Mouse (Mus musculus): ENCODE data around the gene Zfp580. TPM values are rescaled to one million over a fixed set of nuclear protein-coding genes. Genes with fewer than 3 reads are reported as not detected.

Zfp580 gene
- polyA plus RNA-seq, 1 experiment = 36.9 TPM

GRCm38 (mm10) chr7:5091008-5091728 is 39.8 kb downstream of the Zfp580 start:
- Histone ChIP-seq H3K4me1 (ENCODE audit: control insufficient read depth, insufficient read depth, low read length) (peaks cover 8% of the 10 kb centered on the region), H3K27ac (ENCODE audit: insufficient read depth, low read length) (no peak overlapping the region), H3K4me3 (ENCODE audit: insufficient read depth, low read length) (no peak overlapping the region)
- TF ChIP-seq CTCF (IDR thresholded peaks at IDR 0.05; ENCODE audit: extremely low read depth, insufficient read depth, low read length) (no peak), POLR2A (IDR thresholded peaks at IDR 0.05; ENCODE audit: extremely low read depth, insufficient read depth, low read length) (no peak)

DNA sequence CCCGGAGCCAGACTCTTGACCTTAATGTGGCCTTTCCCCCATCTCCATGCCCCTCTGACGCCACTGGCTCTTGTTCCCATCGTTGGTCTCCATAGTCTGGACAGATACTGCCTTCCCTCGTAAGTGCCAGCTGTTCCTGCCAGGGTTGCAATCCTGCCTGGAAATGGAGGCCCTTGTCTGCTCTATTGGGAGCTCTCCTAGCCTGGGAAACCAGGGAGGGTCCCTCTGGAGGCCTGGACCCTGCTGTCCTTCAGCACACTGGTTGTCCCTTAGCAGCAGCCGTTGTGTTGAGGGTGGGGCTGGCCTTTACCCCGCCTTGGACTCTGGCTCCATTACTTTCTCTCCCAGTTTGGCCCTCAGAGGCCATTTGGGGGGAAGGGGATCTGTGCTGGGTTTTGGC is 41.0 kb downstream of the Zfp580 start:
- H3K4me3 ChIP-seq (ENCODE audit: insufficient read depth, low read length) = no peak overlapping the region
- H3K27ac ChIP-seq (ENCODE audit: insufficient read depth, low read length) = no peak overlapping the region
- peaks cover 8% of the 10 kb centered on the region for H3K4me1 ChIP-seq (ENCODE audit: control insufficient read depth, insufficient read depth, low read length)
- TF ChIP-seq POLR2A (IDR thresholded peaks at IDR 0.05; ENCODE audit: extremely low read depth, insufficient read depth, low read length) (no peak), CTCF (IDR thresholded peaks at IDR 0.05; ENCODE audit: extremely low read depth, insufficient read depth, low read length) (no peak)

- H3K4me3 ChIP-seq (ENCODE audit: insufficient read depth, low read length) = no peak overlapping the region
- TF ChIP-seq POLR2A (IDR thresholded peaks at IDR 0.05; ENCODE audit: extremely low read depth, insufficient read depth, low read length) = no peak
- TF ChIP-seq CTCF (IDR thresholded peaks at IDR 0.05; ENCODE audit: extremely low read depth, insufficient read depth, low read length) = no peak
- H3K27ac ChIP-seq (ENCODE audit: insufficient read depth, low read length) = no peak overlapping the region
Measured at GRCm38 (mm10) chr7:5092831-5093510, 41.6 kb downstream of the Zfp580 start.

DNA sequence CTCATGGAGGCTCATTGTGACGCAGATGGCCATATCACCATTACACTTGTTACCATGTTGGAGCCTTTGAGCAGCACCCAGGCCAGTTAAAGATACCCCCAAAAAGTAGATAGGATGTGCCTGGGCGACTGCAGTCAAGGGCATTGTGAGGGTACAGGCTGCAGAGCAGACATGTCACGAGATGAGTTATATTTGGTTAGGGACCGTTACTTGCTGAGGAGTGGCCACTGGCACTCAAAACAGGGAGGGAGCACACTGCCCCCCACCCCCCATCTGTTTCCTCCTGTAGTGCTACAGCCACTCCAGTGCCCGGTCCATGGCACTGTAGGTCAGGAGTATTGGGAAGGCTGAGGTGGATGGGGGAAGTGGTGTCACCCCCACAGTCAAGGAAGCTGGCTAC is 47.4 kb downstream of the Zfp580 start:
- Histone ChIP-seq H3K27ac (ENCODE audit: insufficient read depth, low read length) (no peak overlapping the region), H3K4me1 (ENCODE audit: control insufficient read depth, insufficient read depth, low read length) (no peaks in the 10 kb centered on the region), H3K4me3 (ENCODE audit: insufficient read depth, low read length) (no peak overlapping the region)
- TF ChIP-seq POLR2A (IDR thresholded peaks at IDR 0.05; ENCODE audit: extremely low read depth, insufficient read depth, low read length) (no peak), CTCF (IDR thresholded peaks at IDR 0.05; ENCODE audit: extremely low read depth, insufficient read depth, low read length) (no peak)

More at GRCm38 (mm10) chr7:5092831-5093510, 41.6 kb downstream of the Zfp580 start:
- H3K4me1 ChIP-seq (ENCODE audit: control insufficient read depth, insufficient read depth, low read length) = peaks cover 8% of the 10 kb centered on the region

GRCm38 (mm10) chr7:5099796-5100195 is 48.5 kb downstream of the Zfp580 start:
- Histone ChIP-seq H3K4me1 (ENCODE audit: control insufficient read depth, insufficient read depth, low read length) (no peaks in the 10 kb centered on the region), H3K4me3 (ENCODE audit: insufficient read depth, low read length) (no peak overlapping the region), H3K27ac (ENCODE audit: insufficient read depth, low read length) (no peak overlapping the region)
- TF ChIP-seq POLR2A (IDR thresholded peaks at IDR 0.05; ENCODE audit: extremely low read depth, insufficient read depth, low read length) (no peak), CTCF (IDR thresholded peaks at IDR 0.05; ENCODE audit: extremely low read depth, insufficient read depth, low read length) (no peak)

- TF ChIP-seq CTCF (IDR thresholded peaks at IDR 0.05; ENCODE audit: extremely low read depth, insufficient read depth, low read length) (no peak), POLR2A (IDR thresholded peaks at IDR 0.05; ENCODE audit: extremely low read depth, insufficient read depth, low read length) (no peak)
- Histone ChIP-seq H3K4me1 (ENCODE audit: control insufficient read depth, insufficient read depth, low read length) (no peaks in the 10 kb centered on the region), H3K27ac (ENCODE audit: insufficient read depth, low read length) (no peak overlapping the region), H3K4me3 (ENCODE audit: insufficient read depth, low read length) (no peak overlapping the region)
Measured at GRCm38 (mm10) chr7:5101066-5101663, 49.8 kb downstream of the Zfp580 start.

- TF ChIP-seq CTCF (IDR thresholded peaks at IDR 0.05; ENCODE audit: extremely low read depth, insufficient read depth, low read length) (no peak), POLR2A (IDR thresholded peaks at IDR 0.05; ENCODE audit: extremely low read depth, insufficient read depth, low read length) (no peak)
- Histone ChIP-seq H3K27ac (ENCODE audit: insufficient read depth, low read length) (no peak overlapping the region), H3K4me1 (ENCODE audit: control insufficient read depth, insufficient read depth, low read length) (no peaks in the 10 kb centered on the region)
Measured at GRCm38 (mm10) chr7:5102564-5102963, 51.2 kb downstream of the Zfp580 start.

More at GRCm38 (mm10) chr7:5102564-5102963, 51.2 kb downstream of the Zfp580 start:
- H3K4me3 ChIP-seq (ENCODE audit: insufficient read depth, low read length) = no peak overlapping the region

Other genes starting within 250 kb of the Zfp580 start
- gene Ube2s, start 238.9 kb upstream of the Zfp580 start, polyA plus RNA-seq (2012; rRNA removed) = 177 and 181 TPM in 2 replicates
- 135 and 143 TPM in 2 replicates for gene Shisa7, start 206.8 kb upstream of the Zfp580 start, polyA plus RNA-seq (2012; rRNA removed)
- 12.3 and 15.7 TPM in 2 replicates for gene Isoc2b, start 181.3 kb upstream of the Zfp580 start, polyA plus RNA-seq (2012; rRNA removed)
- gene Isoc2a, start 174.4 kb upstream of the Zfp580 start, polyA plus RNA-seq (2012; rRNA removed) = 11.7 and 11.8 TPM in 2 replicates
- gene Gm36210, start 145.0 kb upstream of the Zfp580 start, polyA plus RNA-seq (2012; rRNA removed) = 0.31 and 0.32 TPM in 2 replicates
- gene Zfp628, start 136.3 kb upstream of the Zfp580 start, polyA plus RNA-seq (2012; rRNA removed) = 9.7 TPM in 2 replicates
- gene Nat14, start 129.5 kb upstream of the Zfp580 start, polyA plus RNA-seq (2012; rRNA removed) = 91.7 and 94.0 TPM in 2 replicates
- gene Ssc5d, start 125.8 kb upstream of the Zfp580 start, polyA plus RNA-seq (2012; rRNA removed) = 3.8 and 4.1 TPM in 2 replicates
- gene Sbk2, start 87.1 kb upstream of the Zfp580 start, polyA plus RNA-seq (2012; rRNA removed) = 0.32 and 0.48 TPM in 2 replicates
- gene Sbk3, start 80.4 kb upstream of the Zfp580 start, polyA plus RNA-seq (2012; rRNA removed) = 1.2 TPM in 2 replicates
- gene Zfp579, start 55.4 kb upstream of the Zfp580 start, polyA plus RNA-seq (2012; rRNA removed) = 38.0 and 39.2 TPM in 2 replicates
- gene Zfp524, start 37.1 kb upstream of the Zfp580 start, polyA plus RNA-seq (2012; rRNA removed) = 15.3 and 15.6 TPM in 2 replicates
- 21.5 TPM in 2 replicates for gene Fiz1, start 36.8 kb upstream of the Zfp580 start, polyA plus RNA-seq (2012; rRNA removed)
- not detected in 2 replicates for gene Gm44973, start 36.0 kb upstream of the Zfp580 start, polyA plus RNA-seq (2012; rRNA removed)
- 28.7 and 30.0 TPM in 2 replicates for gene Zfp865, start 31.2 kb upstream of the Zfp580 start, polyA plus RNA-seq (2012; rRNA removed)
- gene Ccdc106, start 31.0 kb upstream of the Zfp580 start, polyA plus RNA-seq (2012; rRNA removed) = 68.6 and 70.2 TPM in 2 replicates
- gene 4632433K11Rik, start 17.4 kb upstream of the Zfp580 start, polyA plus RNA-seq (2012; rRNA removed) = not detected in 2 replicates
- 5.7 and 6.5 TPM in 2 replicates for gene Zfp784, start 13.1 kb upstream of the Zfp580 start, polyA plus RNA-seq (2012; rRNA removed)
- gene U2af2, start 10.6 kb downstream of the Zfp580 start, polyA plus RNA-seq (2012; rRNA removed) = 184 TPM in 2 replicates
- gene Epn1, start 28.7 kb downstream of the Zfp580 start, polyA plus RNA-seq (2012; rRNA removed) = 420 and 464 TPM in 2 replicates
- gene Rfpl4, start 65.4 kb downstream of the Zfp580 start, polyA plus RNA-seq (2012; rRNA removed) = not detected in 2 replicates
- gene Rasl2-9, start 74.4 kb downstream of the Zfp580 start, polyA plus RNA-seq (2012; rRNA removed) = 0.27 and 0.36 TPM in 2 replicates
- gene Vmn1r55, start 98.1 kb downstream of the Zfp580 start, polyA plus RNA-seq (2012; rRNA removed) = not detected in 2 replicates
- not detected in 2 replicates for gene Vmn1r56, start 145.2 kb downstream of the Zfp580 start, polyA plus RNA-seq (2012; rRNA removed)
- gene Vmn1r57, start 167.0 kb downstream of the Zfp580 start, polyA plus RNA-seq (2012; rRNA removed) = not detected in 2 replicates